Mouse (Mus musculus): ENCODE measurements around the gene Gm45213.

DNA sequence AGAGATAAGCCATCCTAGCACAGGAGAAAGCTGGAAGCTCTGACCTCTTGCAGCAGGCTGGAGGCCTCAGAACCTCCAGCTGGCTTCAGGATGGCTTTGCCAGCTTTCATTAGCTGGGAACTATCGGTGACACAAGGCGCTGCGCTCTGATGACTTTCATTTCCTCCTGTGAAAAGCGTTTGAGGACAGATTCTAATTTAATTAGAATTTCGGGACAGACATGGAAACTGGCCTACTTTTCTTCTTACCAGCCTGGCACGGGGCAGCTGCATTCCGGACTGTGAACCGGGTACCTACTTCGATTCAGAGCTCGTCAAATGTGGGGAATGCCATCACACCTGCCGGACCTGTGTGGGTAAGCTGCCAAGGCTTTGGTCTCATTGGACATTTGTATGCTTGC, 4.7 kb upstream of the Gm45213 start:
- TF ChIP-seq MAFK (IDR thresholded peaks at IDR 0.05; ENCODE audit: insufficient read depth, low read depth, low read length) (no peak), CHD2 (IDR thresholded peaks at IDR 0.05; ENCODE audit: low read depth, low read length) (no peak), ZC3H11A (IDR thresholded peaks at IDR 0.05; ENCODE audit: borderline replicate concordance, low read depth, low read length) (no peak), ZNF384 (IDR thresholded peaks at IDR 0.05; ENCODE audit: low read depth, low read length) (no peak), HCFC1 (IDR thresholded peaks at IDR 0.05; ENCODE audit: borderline replicate concordance, insufficient read depth, low read length) (no peak)

All from ES-E14 (cell line).